In genomic region chr14:34502475-34503324, GRCm38 (mm10) we compare ENCODE assay signal across 8 mouse cellular contexts. TPM values are rescaled to one million over a fixed set of nuclear protein-coding genes. Genes with fewer than 3 reads are reported as not detected.
DNase-seq lines count a peak whose midpoint lies in the region; ATAC-seq lines count a peak whose summit lies in the region.

No protein-coding gene starts in this region.

- ATAC-seq in megakaryocyte, adult 5-6 weeks (ENCODE audit: poor library complexity, severe bottlenecking) = peak; percentile 79

- DNase-seq in ZHBTc4 (ENCODE audit: low read depth, low spot score) = peak; percentile 89
- peak; percentile 73 to 92 for DNase-seq in cerebellum, postnatal 4 days (ENCODE audit: low spot score in 2 of 2)
- peak; percentile 88 for DNase-seq in gastrocnemius, postnatal 10 days
- peak; percentile 85 for DNase-seq in induced T-regulatory cell, adult 2 months (ENCODE audit: low read depth)
- peak; percentile 68 to 82 for DNase-seq in left cerebral cortex, adult 8-10 months (ENCODE audit: low spot score in 2 of 2)
- DNase-seq in right cerebral cortex, adult 2 months (ENCODE audit: low spot score in 2 of 2) = peak; percentile 85 to 87
- peak; percentile 87 for DNase-seq in urinary bladder, postnatal 14 days (ENCODE audit: low spot score)

RNA-seq across cellular contexts. Expression of gene Bmpr1a, which starts 0.4 kb away (rescaled TPM):
- total RNA-seq in gastrocnemius, postnatal 10 days (2021) = 100 to 1,000 TPM in 1 of 2 experiments, 10 to 100 TPM in 1; 92.4 to 102 TPM
- 10 to 100 TPM; 35.7 to 41.7 (median 40.4) TPM for total RNA-seq in left cerebral cortex, adult 8-10 months (2022)
- 2.5 and 3.2 TPM in 2 replicates for total RNA-seq in megakaryocyte, adult 5-6 weeks (2015)
- total RNA-seq in megakaryocyte, adult 5-6 weeks (2017) = 2.3 and 2.6 TPM in 2 replicates

RNA-seq across cellular contexts. Expression of gene 9230112D13Rik, which starts 19.9 kb away (rescaled TPM):
- not detected for total RNA-seq in gastrocnemius, postnatal 10 days (2021)
- not detected for total RNA-seq in left cerebral cortex, adult 8-10 months (2022)
- total RNA-seq in megakaryocyte, adult 5-6 weeks (2015) = not detected in 2 replicates
- total RNA-seq in megakaryocyte, adult 5-6 weeks (2017) = not detected in 2 replicates

Comparison
In these comparisons a context has a peak if more than half of its experiments do, and no peak if none do; other contexts are left out.
1. Peak in every context shown above with its lines: DNase-seq and ATAC-seq.
2. RNA of gene Bmpr1a, which starts 0.4 kb away (total RNA-seq): 92.4 to 102 TPM in gastrocnemius, postnatal 10 days and 35.7 to 41.7 TPM in left cerebral cortex, adult 8-10 months; 2.3 to 3.2 TPM in megakaryocyte, adult 5-6 weeks; every median in the first group is over 4 times any median in the second.